Mouse (Mus musculus) small intestine, adult 2 months (tissue): ENCODE data around the gene Antxr2.

ENCODE experiments used
- CTCF ChIP-seq: fragments of 200-500 bp; IDR thresholded peaks from 2 replicates; pipeline ENCODE4 v1.5.1; 2012; ENCODE audit warnings: low read depth, mild to moderate bottlenecking, control low read depth, inconsistent platforms, low read length, moderate library complexity, mixed read lengths; ENCODE audit not compliant: insufficient replicate concordance, insufficient read length; ENCODE audit errors: extremely low read depth
- POLR2A ChIP-seq: fragments of 200-500 bp; IDR thresholded peaks from 2 replicates; pipeline ENCODE4 v1.6.1; 2012; ENCODE audit warnings: low read depth, mild to moderate bottlenecking, control low read depth, inconsistent platforms, low read length, moderate library complexity

- TF ChIP-seq POLR2A (no peak), CTCF (no peak)
These were observed 149.4 kb downstream of the Antxr2 start for GRCm38 (mm10) chr5:97881421-97881820.
